Mouse (Mus musculus) lung, embryonic 16.5 days (tissue): Measurements from ENCODE around the gene Aasdh. TPM values are rescaled to one million over a fixed set of nuclear protein-coding genes. Genes with fewer than 3 reads are reported as not detected.
"Not testable (repeated sequence)": the region's sequence is repeated elsewhere in the genome, so short reads cannot be mapped to it uniquely, and the experiment has no call there.

Experiments
- ATAC-seq: fragments of 200-750 bp; cut with Nextera tagmentation; 2 replicates; pipeline ENCODE4 v1.8.0; 2017; ENCODE audit warnings: low read depth, mild to moderate bottlenecking, moderate library complexity
- H3K27ac ChIP-seq: fragments of 300-500 bp; sonication (generic); 2 replicates; pipeline ENCODE4 v1.5.1; 2014; ENCODE audit warnings: mild to moderate bottlenecking, control low read depth, low read length
- H3K27me3 ChIP-seq: fragments of 300-500 bp; sonication (generic); 2 replicates; pipeline ENCODE4 v1.6.1; 2014; ENCODE audit warnings: low read depth, low read length, mixed read lengths; ENCODE audit not compliant: control insufficient read depth, insufficient read depth
- H3K36me3 ChIP-seq: fragments of 300-500 bp; sonication (generic); 2 replicates; pipeline ENCODE4 v1.6.1; 2014; ENCODE audit warnings: low read length; ENCODE audit not compliant: control insufficient read depth, insufficient read depth
- H3K4me1 ChIP-seq: fragments of 300-500 bp; sonication (generic); replicated peaks from 2 replicates; pipeline ENCODE4 v1.6.1; 2014; ENCODE audit warnings: low read length, mixed read lengths; ENCODE audit not compliant: control insufficient read depth, insufficient read depth
- H3K4me2 ChIP-seq: fragments of 300-500 bp; sonication (generic); 2 replicates; pipeline ENCODE4 v1.6.1; 2014; ENCODE audit warnings: low read depth, low read length, control low read depth
- H3K4me3 ChIP-seq: fragments of 300-500 bp; sonication (generic); 2 replicates; pipeline ENCODE4 v1.5.1; 2014; ENCODE audit warnings: mild to moderate bottlenecking, low read length, control low read depth
- H3K9ac ChIP-seq: fragments of 300-500 bp; sonication (generic); 2 replicates; pipeline ENCODE4 v1.6.1; 2014; ENCODE audit warnings: low read length, control low read depth
- H3K9me3 ChIP-seq: fragments of 300-500 bp; sonication (generic); 2 replicates; pipeline ENCODE4 v1.6.1; 2016; ENCODE audit warnings: low read length; ENCODE audit not compliant: control insufficient read depth
- WGBS: fragments of 180-500 bp; shearing (Covaris S2); extraction: QIAGEN DNeasy Blood & Tissue Kit; methylation state at CpG from one replicate; pipeline ENCODE4 v1.1.7; 2014; 5-methylcytosine and 5-hydroxymethylcytosine counted together
- polyA plus RNA-seq: library from polyadenylated mRNA; unstranded; fragments of >200 nt; fragmentation: Nextera tagmentation; extraction: Ambion mirVana; gene quantifications from 2 replicates; pipeline ENCODE4 v1.2.1, GENCODE M21; 2015

Aasdh gene
- polyA plus RNA-seq, 1 experiment from 2014 or later: 18.6 TPM

- H3K36me3 ChIP-seq: peaks cover 37% of the 10 kb centered on the region
- 86% methylated on average over 13 of the region's 13 CpGs for WGBS
- no peak overlapping the region for H3K4me2 ChIP-seq
- peaks cover 8% of the 10 kb centered on the region for H3K4me1 ChIP-seq
- no peaks in the 10 kb centered on the region; the same call in 1 of the 2 replicates for H3K9me3 ChIP-seq
- ATAC-seq: no peak
- no peaks in the 10 kb centered on the region for H3K27me3 ChIP-seq
- H3K27ac ChIP-seq: no peak overlapping the region
- H3K4me3 ChIP-seq: no peak overlapping the region
- H3K9ac ChIP-seq: no peak overlapping the region
Measured at GRCm38 (mm10) chr5:76923428-76923827, 18.1 kb upstream of the Aasdh start.

GRCm38 (mm10) chr5:76922833-76923232 lies 17.5 kb upstream of the Aasdh start:
- Histone ChIP-seq H3K9me3 (no peaks in the 10 kb centered on the region; the same call in 1 of the 2 replicates), H3K4me2 (no peak overlapping the region), H3K4me3 (no peak overlapping the region), H3K27me3 (no peaks in the 10 kb centered on the region), H3K4me1 (peaks cover 6% of the 10 kb centered on the region), H3K9ac (no peak overlapping the region), H3K27ac (no peak overlapping the region), H3K36me3 (peaks cover 41% of the 10 kb centered on the region)
- ATAC-seq: no peak
- WGBS: 85% methylated on average over 4 of the region's 4 CpGs

GRCm38 (mm10) chr5:76912522-76912921 lies 7.2 kb upstream of the Aasdh start:
- H3K27ac ChIP-seq, ATAC-seq, H3K4me1 ChIP-seq, H3K4me3 ChIP-seq, H3K27me3 ChIP-seq, H3K4me2 ChIP-seq, H3K9ac ChIP-seq, H3K9me3 ChIP-seq: not testable (repeated sequence)
- peaks cover 17% of the 10 kb centered on the region for H3K36me3 ChIP-seq
- 89% methylated on average over 5 of the region's 5 CpGs for WGBS

- WGBS: 84% methylated on average over 3 of the region's 3 CpGs
- no peak overlapping the region for H3K9ac ChIP-seq
- no peaks in the 10 kb centered on the region for H3K27me3 ChIP-seq
- no peaks in the 10 kb centered on the region; the same call in 1 of the 2 replicates for H3K4me1 ChIP-seq
- peaks cover 14% of the 10 kb centered on the region for H3K36me3 ChIP-seq
- H3K4me2 ChIP-seq: no peak overlapping the region
- H3K27ac ChIP-seq: no peak overlapping the region
- no peaks in the 10 kb centered on the region for H3K9me3 ChIP-seq
- H3K4me3 ChIP-seq: no peak overlapping the region
- no peak for ATAC-seq
Measured at GRCm38 (mm10) chr5:76910807-76911206, 5.5 kb upstream of the Aasdh start.

GRCm38 (mm10) chr5:76906155-76906499 lies 813 bp upstream of the Aasdh start:
- H3K27me3 ChIP-seq: no peaks in the 10 kb centered on the region
- peak overlapping the region; percentile 81 for H3K4me2 ChIP-seq
- H3K9me3 ChIP-seq: no peaks in the 10 kb centered on the region
- no peak for ATAC-seq
- H3K27ac ChIP-seq: peak overlapping the region; percentile 93
- peak overlapping the region; percentile 83 for H3K4me3 ChIP-seq
- H3K36me3 ChIP-seq: 0 out of 2 replicates have a peak, but pooled peaks cover 2% of the 10 kb centered on the region
- H3K9ac ChIP-seq: peak overlapping the region; percentile 93
- H3K4me1 ChIP-seq: peaks cover 2% of the 10 kb centered on the region; the same call in 1 of the 2 replicates
- 27% methylated on average over 3 of the region's 3 CpGs for WGBS

GRCm38 (mm10) chr5:76904713-76905404 lies 455 bp downstream of the Aasdh start:
- Histone ChIP-seq H3K4me3 (peak overlapping the region; percentile 83), H3K9me3 (no peaks in the 10 kb centered on the region), H3K4me1 (peaks cover 2% of the 10 kb centered on the region; the same call in 1 of the 2 replicates), H3K9ac (peak overlapping the region; percentile 93), H3K36me3 (0 out of 2 replicates have a peak, but pooled peaks cover 2% of the 10 kb centered on the region), H3K27me3 (no peaks in the 10 kb centered on the region), H3K27ac (peak overlapping the region; percentile 93), H3K4me2 (peak overlapping the region; percentile 81)
- peak; percentile 46; the same call in 1 of the 2 replicates for ATAC-seq
- under 1% methylated on average over 19 of the region's 19 CpGs for WGBS

DNA sequence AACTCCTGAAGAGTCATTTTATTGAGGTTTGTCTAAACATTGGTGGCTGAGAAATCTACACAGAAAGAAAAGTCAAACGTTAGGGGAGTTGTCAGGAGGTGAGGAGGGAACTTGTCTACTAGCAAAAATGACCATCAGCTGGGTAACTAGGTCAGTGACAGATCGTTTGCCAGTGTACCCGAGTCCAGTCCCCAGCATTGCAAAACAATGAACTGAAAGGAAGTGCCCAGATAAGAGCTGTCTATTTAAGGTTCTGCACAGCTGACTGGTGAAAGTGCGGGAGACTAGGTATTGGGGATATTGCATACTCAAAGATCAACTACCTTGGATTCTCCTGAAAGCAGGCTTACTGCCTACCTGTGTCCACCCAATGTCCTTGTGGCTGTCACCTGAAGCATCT lies 3.2 kb downstream of the Aasdh start:
- Histone ChIP-seq H3K9me3 (no peaks in the 10 kb centered on the region), H3K9ac (no peak overlapping the region), H3K36me3 (no peaks in the 10 kb centered on the region), H3K27ac (no peak overlapping the region), H3K4me1 (peaks cover 2% of the 10 kb centered on the region; the same call in 1 of the 2 replicates), H3K4me2 (no peak overlapping the region), H3K27me3 (no peaks in the 10 kb centered on the region), H3K4me3 (no peak overlapping the region)
- no peak for ATAC-seq
- WGBS: 66% methylated on average over 4 of the region's 4 CpGs

- H3K9ac ChIP-seq: no peak overlapping the region
- no peak overlapping the region for H3K4me3 ChIP-seq
- no peak overlapping the region for H3K4me2 ChIP-seq
- H3K27ac ChIP-seq: no peak overlapping the region
- H3K9me3 ChIP-seq: no peaks in the 10 kb centered on the region
- H3K27me3 ChIP-seq: no peaks in the 10 kb centered on the region
- ATAC-seq: no peak
- peaks cover 5% of the 10 kb centered on the region; the same call in 1 of the 2 replicates for H3K36me3 ChIP-seq
- no peaks in the 10 kb centered on the region for H3K4me1 ChIP-seq
- 66% methylated on average over 2 of the region's 2 CpGs for WGBS
Measured at GRCm38 (mm10) chr5:76893084-76893483, 12.2 kb downstream of the Aasdh start.

- Histone ChIP-seq H3K4me1 (no peaks in the 10 kb centered on the region), H3K4me2 (no peak overlapping the region), H3K9ac (no peak overlapping the region), H3K36me3 (peaks cover 5% of the 10 kb centered on the region; the same call in 1 of the 2 replicates), H3K27me3 (no peaks in the 10 kb centered on the region), H3K4me3 (no peak overlapping the region), H3K27ac (peak overlapping the region; percentile 20; the same call in 1 of the 2 replicates), H3K9me3 (no peaks in the 10 kb centered on the region)
- ATAC-seq: peak; percentile 61
- 32% methylated on average over 2 of the region's 2 CpGs for WGBS
Measured at GRCm38 (mm10) chr5:76892608-76893007, 12.7 kb downstream of the Aasdh start.
